Mouse (Mus musculus): Measurements from ENCODE around the gene Slc25a26. TPM values are rescaled to one million over a fixed set of nuclear protein-coding genes. Genes with fewer than 3 reads are reported as not detected.

Slc25a26 gene
- polyA plus RNA-seq, 1 experiment from 2014 or later = 7.3 TPM

DNA sequence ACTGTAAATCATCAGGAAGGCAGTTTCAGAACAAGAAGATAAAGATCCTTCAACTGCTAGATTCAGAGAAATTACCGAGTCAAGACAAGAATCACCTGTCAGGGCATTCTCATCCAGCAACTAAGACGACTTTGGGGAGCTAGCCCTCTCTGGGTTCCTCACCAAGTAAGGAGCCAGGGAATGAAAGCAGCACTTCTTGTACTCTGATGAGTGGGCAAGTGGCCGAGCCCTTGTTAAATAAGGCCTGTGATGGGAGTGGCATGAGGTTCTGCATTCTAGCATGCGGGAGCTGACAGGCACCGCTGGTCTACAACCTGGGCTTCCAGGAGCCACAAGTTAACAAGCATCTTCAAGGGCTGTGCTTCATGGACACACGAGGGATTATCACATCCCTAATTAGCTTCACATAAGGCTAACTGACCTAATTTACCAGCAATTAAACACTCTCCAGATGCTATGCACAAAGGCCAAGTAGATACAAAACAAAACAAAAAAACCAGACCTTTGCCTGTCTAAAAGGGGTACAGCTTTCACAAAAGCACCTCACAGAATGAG, 152.6 kb downstream of the Slc25a26 start:
- H3K9ac ChIP-seq (ENCODE audit: low read length) = no peak overlapping the region
- no peaks in the 10 kb centered on the region for H3K27me3 ChIP-seq (replicated peaks; ENCODE audit: control insufficient read depth, insufficient read depth, low read length)
- peaks cover 33% of the 10 kb centered on the region for H3K36me3 ChIP-seq (ENCODE audit: control insufficient read depth, insufficient read depth, low read length)
- ATAC-seq (replicated peaks; ENCODE audit: low FRiP score, low TSS enrichment, low read depth) = no peak
- no peak for DNase-seq (ENCODE audit: low spot score)
- peaks cover 40% of the 10 kb centered on the region for H3K4me1 ChIP-seq (replicated peaks; ENCODE audit: control insufficient read depth, insufficient read depth, low read length)
- no peak overlapping the region for H3K4me2 ChIP-seq (ENCODE audit: low read length)
- H3K9me3 ChIP-seq (ENCODE audit: control insufficient read depth, low read length) = no peaks in the 10 kb centered on the region
- 62% methylated on average over 6 of the region's 6 CpGs for WGBS
- H3K27ac ChIP-seq (ENCODE audit: low read depth) = no peak overlapping the region
- no peak overlapping the region for H3K4me3 ChIP-seq (ENCODE audit: low read depth, low read length)

GRCm38 (mm10) chr6:94653388-94654316, 153.5 kb downstream of the Slc25a26 start:
- no peaks in the 10 kb centered on the region for H3K9me3 ChIP-seq (ENCODE audit: control insufficient read depth, low read length)
- H3K36me3 ChIP-seq (ENCODE audit: control insufficient read depth, insufficient read depth, low read length) = peaks cover 36% of the 10 kb centered on the region
- no peak overlapping the region for H3K4me2 ChIP-seq (ENCODE audit: low read length)
- ATAC-seq (replicated peaks; ENCODE audit: low FRiP score, low TSS enrichment, low read depth) (no peak), DNase-seq (ENCODE audit: low spot score) (no peak)
- H3K27me3 ChIP-seq (replicated peaks; ENCODE audit: control insufficient read depth, insufficient read depth, low read length) = no peaks in the 10 kb centered on the region
- no peak overlapping the region for H3K4me3 ChIP-seq (ENCODE audit: low read depth, low read length)
- 65% methylated on average over 10 of the region's 10 CpGs for WGBS
- peaks cover 33% of the 10 kb centered on the region for H3K4me1 ChIP-seq (replicated peaks; ENCODE audit: control insufficient read depth, insufficient read depth, low read length)
- no peak overlapping the region for H3K9ac ChIP-seq (ENCODE audit: low read length)
- H3K27ac ChIP-seq (ENCODE audit: low read depth) = no peak overlapping the region

Small RNAs within 50 kb of the gene (microRNA-seq; reads per million reads assigned to microRNA genes)
- gene Mir7041 = 0.42 reads per million

Other genes with a start within 250 kb of the Slc25a26 start
- gene Magi1, start 216.4 kb upstream of the Slc25a26 start, polyA plus RNA-seq (2014; fragmentation: Nextera tagmentation; extraction: Ambion mirVana) = 10.9 and 11.7 TPM in 2 replicates
- gene Lrig1, start 199.8 kb downstream of the Slc25a26 start, polyA plus RNA-seq (2014; fragmentation: Nextera tagmentation; extraction: Ambion mirVana) = 32.8 and 35.2 TPM in 2 replicates

All from intestine, embryonic 14.5 days (tissue).